Mouse (Mus musculus) kidney, adult 2 months (tissue): ENCODE data around the gene Krtcap3.

Experiments
- CTCF ChIP-seq: fragments of 200-500 bp; conservative IDR thresholded peaks from 2 replicates; pipeline ENCODE4 v1.5.1; 2011; ENCODE audit warnings: low read depth, mild to moderate bottlenecking, control low read depth, low read length, moderate library complexity, mixed read lengths; ENCODE audit not compliant: insufficient read depth, insufficient read length
- POLR2A ChIP-seq: fragments of 200-500 bp; IDR thresholded peaks from one replicate; pipeline ENCODE4 v1.6.1; 2011; ENCODE audit warnings: low read depth, low read length, control low read depth

- no peak for TF ChIP-seq CTCF
- TF ChIP-seq POLR2A = no peak
These were observed 39.8 kb downstream of the Krtcap3 start for GRCm38 (mm10) chr5:31291361-31291688.
